Mouse (Mus musculus) testis, adult 2 months (tissue): ENCODE measurements around the gene Paqr3. TPM values are rescaled to one million over a fixed set of nuclear protein-coding genes. Genes with fewer than 3 reads are reported as not detected.

Experiments
- H3K27ac ChIP-seq: fragments of 200-500 bp; 2 replicates; pipeline ENCODE4 v1.5.1; 2012; ENCODE audit warnings: low read depth, low read length; ENCODE audit not compliant: control insufficient read depth, insufficient read depth
- H3K27me3 ChIP-seq: fragments of 200-500 bp; 2 replicates; pipeline ENCODE4 v1.6.1; 2012; ENCODE audit warnings: mild to moderate bottlenecking, low read length, moderate library complexity; ENCODE audit not compliant: control insufficient read depth, insufficient read depth
- H3K36me3 ChIP-seq: fragments of 200-500 bp; 2 replicates; pipeline ENCODE4 v1.6.1; 2012; ENCODE audit warnings: mild to moderate bottlenecking, low read length; ENCODE audit not compliant: control insufficient read depth, insufficient read depth
- H3K4me1 ChIP-seq: fragments of 200-500 bp; 2 replicates; pipeline ENCODE4 v1.6.1; 2012; ENCODE audit warnings: low read length; ENCODE audit not compliant: control insufficient read depth, insufficient read depth
- H3K4me3 ChIP-seq: fragments of 200-500 bp; 2 replicates; pipeline ENCODE4 v1.5.1; 2012; ENCODE audit warnings: low read depth, mild to moderate bottlenecking, low read length, moderate library complexity, mixed read lengths; ENCODE audit not compliant: control insufficient read depth
- CTCF ChIP-seq: fragments of 200-500 bp; IDR thresholded peaks from 2 replicates; pipeline ENCODE4 v1.5.1; 2012; ENCODE audit warnings: low read depth, mild to moderate bottlenecking, inconsistent platforms, low read length, moderate library complexity; ENCODE audit not compliant: control insufficient read depth, insufficient read depth, insufficient replicate concordance
- POLR2A ChIP-seq: fragments of 200-500 bp; IDR thresholded peaks from 2 replicates; pipeline ENCODE4 v1.6.1; 2012; ENCODE audit warnings: low read depth, mild to moderate bottlenecking, inconsistent platforms, low read length, moderate library complexity; ENCODE audit not compliant: control insufficient read depth
- polyA plus RNA-seq: library from polyadenylated mRNA; depleted of rRNA; stranded (reverse); fragments of >200 nt; gene quantifications from 2 replicates; pipeline ENCODE4 v1.2.3, GENCODE M21; 2012

Gene Paqr3
- polyA plus RNA-seq, 1 experiment, result 7.0 TPM

DNA sequence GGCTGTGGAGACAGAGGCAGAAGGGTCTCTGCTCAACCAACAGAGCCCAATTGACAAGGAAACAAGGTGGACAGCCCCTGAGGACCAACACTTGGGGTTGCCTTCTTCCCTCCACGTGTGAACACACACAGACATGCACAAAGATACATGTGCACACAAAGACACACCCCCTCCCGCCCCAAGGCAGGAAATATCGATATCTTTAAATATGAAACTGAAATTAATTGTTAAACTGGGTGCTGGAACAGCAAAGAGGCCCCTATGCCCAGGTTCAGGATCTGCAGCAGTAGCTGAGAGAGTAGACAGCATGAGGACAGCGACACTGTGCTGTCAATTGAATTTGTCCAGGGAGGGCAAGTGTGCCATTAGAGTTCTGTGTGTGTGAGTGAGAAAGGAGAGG is 45.6 kb downstream of the Paqr3 start:
- no peaks in the 10 kb centered on the region for H3K4me1 ChIP-seq
- H3K27me3 ChIP-seq, result no peaks in the 10 kb centered on the region
- H3K27ac ChIP-seq, result no peak overlapping the region
- no peak overlapping the region for H3K4me3 ChIP-seq
- no peaks in the 10 kb centered on the region; the same call in none of the 2 replicates for H3K36me3 ChIP-seq
- TF ChIP-seq CTCF (no peak), POLR2A (no peak)

GRCm38 (mm10) chr5:97062041-97062440 is 49.4 kb downstream of the Paqr3 start:
- no peak overlapping the region for H3K4me3 ChIP-seq
- H3K4me1 ChIP-seq, result no peaks in the 10 kb centered on the region
- TF ChIP-seq POLR2A (no peak), CTCF (no peak)
- no peak overlapping the region for H3K27ac ChIP-seq
- no peaks in the 10 kb centered on the region; the same call in 1 of the 2 replicates for H3K36me3 ChIP-seq
- no peaks in the 10 kb centered on the region for H3K27me3 ChIP-seq

DNA sequence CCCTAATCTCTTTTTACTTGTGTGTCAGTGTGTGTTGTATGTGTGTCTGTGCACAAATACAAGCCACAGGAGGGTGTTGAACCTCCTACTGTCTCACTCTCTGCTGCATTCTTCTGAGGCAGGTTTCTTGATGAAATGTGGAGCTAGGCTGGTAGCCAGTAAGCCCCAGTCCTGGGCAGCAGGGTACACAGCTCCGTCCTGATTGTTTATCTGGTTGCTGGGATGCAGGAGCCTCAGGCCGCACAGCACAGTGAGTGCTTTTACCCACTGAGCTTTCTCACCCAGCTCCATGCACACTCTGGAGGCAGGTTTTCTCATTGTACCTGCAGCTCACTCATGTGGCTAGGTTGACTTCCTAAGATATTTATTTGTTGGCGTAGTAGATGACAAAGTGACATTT is 50.5 kb downstream of the Paqr3 start:
- TF ChIP-seq CTCF (no peak), POLR2A (no peak)
- no peaks in the 10 kb centered on the region; the same call in 1 of the 2 replicates for H3K36me3 ChIP-seq
- no peaks in the 10 kb centered on the region for H3K27me3 ChIP-seq
- H3K27ac ChIP-seq, result no peak overlapping the region
- no peak overlapping the region for H3K4me3 ChIP-seq
- H3K4me1 ChIP-seq, result no peaks in the 10 kb centered on the region

GRCm38 (mm10) chr5:97056791-97057450 is 54.5 kb downstream of the Paqr3 start:
- Histone ChIP-seq H3K27me3 (no peaks in the 10 kb centered on the region), H3K27ac (no peak overlapping the region), H3K4me3 (no peak overlapping the region), H3K4me1 (no peaks in the 10 kb centered on the region), H3K36me3 (no peaks in the 10 kb centered on the region; the same call in 1 of the 2 replicates)
- TF ChIP-seq POLR2A (no peak), CTCF (no peak)

GRCm38 (mm10) chr5:97056359-97056758 is 55.0 kb downstream of the Paqr3 start:
- TF ChIP-seq CTCF, result no peak
- no peak for TF ChIP-seq POLR2A
- no peaks in the 10 kb centered on the region for H3K4me1 ChIP-seq
- H3K27ac ChIP-seq, result no peak overlapping the region
- H3K27me3 ChIP-seq, result no peaks in the 10 kb centered on the region
- H3K4me3 ChIP-seq, result no peak overlapping the region
- H3K36me3 ChIP-seq, result no peaks in the 10 kb centered on the region; the same call in 1 of the 2 replicates

GRCm38 (mm10) chr5:97055511-97056068 is 55.8 kb downstream of the Paqr3 start:
- H3K27ac ChIP-seq, result no peak overlapping the region
- no peaks in the 10 kb centered on the region for H3K4me1 ChIP-seq
- H3K27me3 ChIP-seq, result no peaks in the 10 kb centered on the region
- H3K4me3 ChIP-seq, result no peak overlapping the region
- no peaks in the 10 kb centered on the region for H3K36me3 ChIP-seq
- no peak for TF ChIP-seq POLR2A
- no peak for TF ChIP-seq CTCF

- TF ChIP-seq CTCF (no peak), POLR2A (no peak)
- Histone ChIP-seq H3K27me3 (no peaks in the 10 kb centered on the region), H3K36me3 (no peaks in the 10 kb centered on the region), H3K4me3 (no peak overlapping the region), H3K4me1 (no peaks in the 10 kb centered on the region), H3K27ac (no peak overlapping the region)
These were observed 56.6 kb downstream of the Paqr3 start for GRCm38 (mm10) chr5:97054801-97055200.
